Mouse (Mus musculus): ENCODE measurements around the gene Tns1.

GRCm38 (mm10) chr1:74036560-74037390, 87.5 kb downstream of the Tns1 start:
- peak; percentile 72 for TF ChIP-seq CTCF (IDR thresholded peaks at IDR 0.05; ENCODE audit: control insufficient read depth, insufficient read depth, insufficient read length)
- no peak for TF ChIP-seq CEBPB (IDR thresholded peaks at IDR 0.05; ENCODE audit: low read depth)

Data from C2C12 (cell line).